Mouse (Mus musculus): ENCODE measurements around the gene Gltp. TPM values are rescaled to one million over a fixed set of nuclear protein-coding genes. Genes with fewer than 3 reads are reported as not detected.

The Gltp gene
- polyA plus RNA-seq, 1 experiment from 2014 or later, result 23.8 TPM

- Histone ChIP-seq H3K4me3 (ENCODE audit: low read depth, low read length) (peak overlapping the region; percentile 81), H3K27ac (ENCODE audit: low read depth) (no peak overlapping the region), H3K9me3 (ENCODE audit: low read length) (no peaks in the 10 kb centered on the region), H3K4me2 (ENCODE audit: low read depth, low read length) (peak overlapping the region; percentile 85), H3K36me3 (replicated peaks; ENCODE audit: insufficient read depth, low read length) (peaks cover 11% of the 10 kb centered on the region), H3K9ac (replicated peaks) (0 out of 2 replicates have a peak overlapping the region, but pooled peaks have one; percentile 73), H3K27me3 (ENCODE audit: insufficient read depth, low read length) (no peaks in the 10 kb centered on the region), H3K4me1 (ENCODE audit: insufficient read depth) (peaks cover 7% of the 10 kb centered on the region)
- ATAC-seq (no peak), DNase-seq (no peak)
- TF ChIP-seq EP300 (IDR thresholded peaks at IDR 0.05; ENCODE audit: low read depth) (no peak), CTCF (IDR thresholded peaks at IDR 0.05; ENCODE audit: low read depth) (no peak)
- WGBS (ENCODE audit: insufficient replicate concordance), result 50% methylated on average over 15 of the region's 15 CpGs
Measured at GRCm38 (mm10) chr5:114708491-114708890, 17.7 kb upstream of the Gltp start.

GRCm38 (mm10) chr5:114707265-114708068 is 16.7 kb upstream of the Gltp start, which contains the start of gene Tchp:
Gene Tchp (plus strand): TSS chr5:114707760.
- H3K9me3 ChIP-seq (ENCODE audit: low read length), result no peaks in the 10 kb centered on the region
- peaks cover 7% of the 10 kb centered on the region for H3K4me1 ChIP-seq (ENCODE audit: insufficient read depth)
- H3K36me3 ChIP-seq (replicated peaks; ENCODE audit: insufficient read depth, low read length), result peaks cover 6% of the 10 kb centered on the region
- DNase-seq (peak; percentile 96), ATAC-seq (peak; percentile 84)
- peak within 1 kb of the TSS; percentile 85 for H3K4me2 ChIP-seq (ENCODE audit: low read depth, low read length)
- TF ChIP-seq EP300 (IDR thresholded peaks at IDR 0.05; ENCODE audit: low read depth) (no peak), CTCF (IDR thresholded peaks at IDR 0.05; ENCODE audit: low read depth) (peak; percentile 91)
- peak within 1 kb of the TSS; percentile 81 for H3K4me3 ChIP-seq (ENCODE audit: low read depth, low read length)
- peak within 1 kb of the TSS; percentile 73 for H3K9ac ChIP-seq (replicated peaks)
- H3K27ac ChIP-seq (ENCODE audit: low read depth), result no peak within 1 kb of the TSS
- 5% methylated on average over 48 of the region's 49 CpGs for WGBS (ENCODE audit: insufficient replicate concordance)
- H3K27me3 ChIP-seq (ENCODE audit: insufficient read depth, low read length), result no peaks in the 10 kb centered on the region

- Histone ChIP-seq H3K27ac (ENCODE audit: low read depth) (no peak overlapping the region), H3K4me3 (ENCODE audit: low read depth, low read length) (no peak overlapping the region), H3K9ac (replicated peaks) (no peak overlapping the region), H3K4me1 (ENCODE audit: insufficient read depth) (peaks cover 2% of the 10 kb centered on the region; the same call in 1 of the 2 replicates), H3K4me2 (ENCODE audit: low read depth, low read length) (no peak overlapping the region), H3K36me3 (replicated peaks; ENCODE audit: insufficient read depth, low read length) (no peaks in the 10 kb centered on the region), H3K9me3 (ENCODE audit: low read length) (no peaks in the 10 kb centered on the region), H3K27me3 (ENCODE audit: insufficient read depth, low read length) (no peaks in the 10 kb centered on the region)
- WGBS (ENCODE audit: insufficient replicate concordance), result 48% methylated on average over 14 of the region's 14 CpGs
- no peak for TF ChIP-seq EP300 (IDR thresholded peaks at IDR 0.05; ENCODE audit: low read depth)
- peak; percentile 71 for TF ChIP-seq CTCF (IDR thresholded peaks at IDR 0.05; ENCODE audit: low read depth)
- DNase-seq, result peak; percentile 63
- peak; percentile 79 for ATAC-seq
Measured at GRCm38 (mm10) chr5:114702403-114703392, 11.9 kb upstream of the Gltp start.

GRCm38 (mm10) chr5:114699015-114699414 is 8.2 kb upstream of the Gltp start:
- no peak for DNase-seq
- no peaks in the 10 kb centered on the region for H3K27me3 ChIP-seq (ENCODE audit: insufficient read depth, low read length)
- no peaks in the 10 kb centered on the region for H3K36me3 ChIP-seq (replicated peaks; ENCODE audit: insufficient read depth, low read length)
- ATAC-seq, result peak; percentile 42
- H3K9me3 ChIP-seq (ENCODE audit: low read length), result no peaks in the 10 kb centered on the region
- H3K27ac ChIP-seq (ENCODE audit: low read depth), result peak overlapping the region; percentile 45; the same call in 1 of the 2 replicates
- TF ChIP-seq EP300 (IDR thresholded peaks at IDR 0.05; ENCODE audit: low read depth) (no peak), CTCF (IDR thresholded peaks at IDR 0.05; ENCODE audit: low read depth) (no peak)
- no peak overlapping the region for H3K4me3 ChIP-seq (ENCODE audit: low read depth, low read length)
- H3K4me1 ChIP-seq (ENCODE audit: insufficient read depth), result no peaks in the 10 kb centered on the region; the same call in 1 of the 2 replicates
- 20% methylated on average over 7 of the region's 7 CpGs for WGBS (ENCODE audit: insufficient replicate concordance)
- no peak overlapping the region for H3K9ac ChIP-seq (replicated peaks)
- no peak overlapping the region for H3K4me2 ChIP-seq (ENCODE audit: low read depth, low read length)

GRCm38 (mm10) chr5:114698044-114698746 is 7.4 kb upstream of the Gltp start:
- Histone ChIP-seq H3K36me3 (replicated peaks; ENCODE audit: insufficient read depth, low read length) (no peaks in the 10 kb centered on the region), H3K27me3 (ENCODE audit: insufficient read depth, low read length) (no peaks in the 10 kb centered on the region), H3K9me3 (ENCODE audit: low read length) (no peaks in the 10 kb centered on the region), H3K9ac (replicated peaks) (no peak overlapping the region), H3K4me3 (ENCODE audit: low read depth, low read length) (no peak overlapping the region), H3K4me2 (ENCODE audit: low read depth, low read length) (no peak overlapping the region), H3K27ac (ENCODE audit: low read depth) (no peak overlapping the region), H3K4me1 (ENCODE audit: insufficient read depth) (no peaks in the 10 kb centered on the region; the same call in 1 of the 2 replicates)
- DNase-seq (no peak), ATAC-seq (no peak)
- TF ChIP-seq EP300 (IDR thresholded peaks at IDR 0.05; ENCODE audit: low read depth) (no peak), CTCF (IDR thresholded peaks at IDR 0.05; ENCODE audit: low read depth) (no peak)
- WGBS (ENCODE audit: insufficient replicate concordance), result 86% methylated on average over 19 of the region's 19 CpGs

All from liver, postnatal 0 days (tissue).